20 mouse cellular contexts compared by ENCODE assay signal in genomic region chr19:4817182-4817835, GRCm38 (mm10). TPM values are rescaled to one million over a fixed set of nuclear protein-coding genes. Genes with fewer than 3 reads are reported as not detected.
DNase-seq lines count a peak whose midpoint lies in the region; ATAC-seq lines count a peak whose summit lies in the region.
"Had no signal": no experiment of that assay in that cellular context is flagged by ENCODE, and none has a peak within 500 bp of the region (broad histone marks: within the 10 kb centered on the region; RNA-seq: fewer than 3 reads in every experiment).

No protein-coding gene starts in this region.

- peak; percentile 76 for DNase-seq in heart, adult 11 months
- DNase-seq in heart, adult 18-20 months = no peak
- no peak for DNase-seq in lung, postnatal 25 days (ENCODE audit: low spot score)
- peak; percentile 84 for DNase-seq in large intestine, adult 2 months (ENCODE audit: low read depth, low spot score)
- no peak for DNase-seq in left cerebral cortex, postnatal 25 days (ENCODE audit: low spot score in 2 of 2)
- DNase-seq: adrenal gland, postnatal 10 days; cerebellum, adult 11-12 months; cerebellum, postnatal 36 days; lung, postnatal 14 days had no signal

- H3K9me3 ChIP-seq in lung, embryonic 16.5 days (ENCODE audit: control insufficient read depth, low read length) = no peaks in the 10 kb centered on the region
- H3K9me3 ChIP-seq in stomach, embryonic 15.5 days = no peaks in the 10 kb centered on the region
- H3K9me3 ChIP-seq: embryonic facial prominence, embryonic 12.5 days; forebrain, embryonic 15.5 days; heart, embryonic 15.5 days; hindbrain, embryonic 10.5 days; neural tube, embryonic 12.5 days had no signal

- H3K36me3 ChIP-seq in lung, embryonic 16.5 days (ENCODE audit: control insufficient read depth, insufficient read depth, low read length) = no peaks in the 10 kb centered on the region
- H3K36me3 ChIP-seq in stomach, embryonic 15.5 days = no peaks in the 10 kb centered on the region
- H3K36me3 ChIP-seq: embryonic facial prominence, embryonic 12.5 days; forebrain, embryonic 15.5 days; heart, embryonic 15.5 days; hindbrain, embryonic 10.5 days; neural tube, embryonic 12.5 days had no signal

- no peak overlapping the region for H3K9ac ChIP-seq in lung, embryonic 16.5 days (ENCODE audit: low read length)
- no peak overlapping the region for H3K9ac ChIP-seq in stomach, embryonic 15.5 days
- H3K9ac ChIP-seq: embryonic facial prominence, embryonic 12.5 days; forebrain, embryonic 15.5 days; heart, embryonic 15.5 days; neural tube, embryonic 12.5 days had no signal

- WGBS in lung, embryonic 16.5 days = 14% methylated on average over 1 of the region's 1 CpGs
- WGBS in large intestine, adult 2 months = 22% methylated on average over 1 of the region's 1 CpGs
- 48% methylated on average over 1 of the region's 1 CpGs for WGBS in stomach, embryonic 15.5 days

- no peak overlapping the region for H3K27ac ChIP-seq in lung, embryonic 16.5 days (ENCODE audit: low read length)
- peak overlapping the region; percentile 31 for H3K27ac ChIP-seq in stomach, embryonic 15.5 days
- H3K27ac ChIP-seq: embryonic facial prominence, embryonic 12.5 days; forebrain, embryonic 15.5 days; heart, embryonic 15.5 days; hindbrain, embryonic 10.5 days; neural tube, embryonic 12.5 days had no signal

- no peak overlapping the region for H3K4me3 ChIP-seq in lung, embryonic 16.5 days (ENCODE audit: low read length)
- H3K4me3 ChIP-seq in stomach, embryonic 15.5 days (replicated peaks) = no peak overlapping the region
- H3K4me3 ChIP-seq: embryonic facial prominence, embryonic 12.5 days; forebrain, embryonic 15.5 days; heart, embryonic 15.5 days; hindbrain, embryonic 10.5 days; neural tube, embryonic 12.5 days had no signal

- no peaks in the 10 kb centered on the region; the same call in 1 of the 2 replicates for H3K4me1 ChIP-seq in lung, embryonic 16.5 days (replicated peaks; ENCODE audit: control insufficient read depth, insufficient read depth, low read length)
- H3K4me1 ChIP-seq in stomach, embryonic 15.5 days = no peaks in the 10 kb centered on the region
- H3K4me1 ChIP-seq: embryonic facial prominence, embryonic 12.5 days; neural tube, embryonic 12.5 days had no signal

- H3K27me3 ChIP-seq in lung, embryonic 16.5 days (ENCODE audit: control insufficient read depth, insufficient read depth, low read depth, low read length) = no peaks in the 10 kb centered on the region
- H3K27me3 ChIP-seq in stomach, embryonic 15.5 days (replicated peaks) = no peaks in the 10 kb centered on the region
- H3K27me3 ChIP-seq: embryonic facial prominence, embryonic 12.5 days; forebrain, embryonic 15.5 days; heart, embryonic 15.5 days; neural tube, embryonic 12.5 days had no signal

- intact Hi-C loops in left cerebral cortex, postnatal 25 days (cut with DNase I) = no loop called here

- H3K4me2 ChIP-seq in lung, embryonic 16.5 days (ENCODE audit: low read depth, low read length) = no peak overlapping the region
- no peak overlapping the region for H3K4me2 ChIP-seq in stomach, embryonic 15.5 days
- H3K4me2 ChIP-seq: embryonic facial prominence, embryonic 12.5 days; forebrain, embryonic 15.5 days; heart, embryonic 15.5 days; neural tube, embryonic 12.5 days had no signal

- ATAC-seq in lung, embryonic 16.5 days (ENCODE audit: low read depth) = peak; percentile 34; the same call in 1 of the 2 replicates
- ATAC-seq in stomach, embryonic 15.5 days (ENCODE audit: insufficient read depth, low FRiP score, low read depth) = peak; percentile 79
- ATAC-seq in granulocyte monocyte progenitor cell, adult 5-6 weeks (replicated peaks; ENCODE audit: poor library complexity, severe bottlenecking) = no peak
- ATAC-seq: forebrain, embryonic 15.5 days had no signal

RNA-seq across cellular contexts. Expression of gene Rbm14, which starts 5.9 kb away (rescaled TPM):
- 10 to 100 TPM; 16.6 to 17.9 TPM for total RNA-seq in heart, adult 18-20 months (2021)
- 82.4 and 88.6 TPM in 2 replicates for polyA plus RNA-seq in lung, embryonic 16.5 days (2015; fragmentation: Nextera tagmentation; extraction: Ambion mirVana)
- polyA plus RNA-seq in large intestine, adult 2 months (2012; rRNA removed) = 39.5 and 48.9 TPM in 2 replicates
- 70.3 and 75.2 TPM in 2 replicates for polyA plus RNA-seq in stomach, embryonic 15.5 days (2015; fragmentation: Nextera tagmentation; extraction: Ambion mirVana)
- total RNA-seq in left cerebral cortex, postnatal 25 days (2021) = 10 to 100 TPM; 49.9 to 59.8 TPM
- 51.0 and 59.2 TPM in 2 replicates for total RNA-seq in granulocyte monocyte progenitor cell, adult 5-6 weeks (2014; fragmentation: Nextera tagmentation)
- 23.3 and 27.2 TPM in 2 replicates for total RNA-seq in granulocyte monocyte progenitor cell, adult 5-6 weeks (2017)

RNA-seq across cellular contexts. Expression of gene Gm21992, which starts 5.9 kb away (rescaled TPM):
- 10 to 100 TPM; 15.4 to 19.4 TPM for total RNA-seq in heart, adult 18-20 months (2021)
- polyA plus RNA-seq in lung, embryonic 16.5 days (2015; fragmentation: Nextera tagmentation; extraction: Ambion mirVana) = 25.7 and 30.9 TPM in 2 replicates
- 18.5 and 22.6 TPM in 2 replicates for polyA plus RNA-seq in large intestine, adult 2 months (2012; rRNA removed)
- polyA plus RNA-seq in stomach, embryonic 15.5 days (2015; fragmentation: Nextera tagmentation; extraction: Ambion mirVana) = 29.9 and 38.0 TPM in 2 replicates
- 10 to 100 TPM; 21.8 to 21.9 TPM for total RNA-seq in left cerebral cortex, postnatal 25 days (2021)
- 13.8 and 16.3 TPM in 2 replicates for total RNA-seq in granulocyte monocyte progenitor cell, adult 5-6 weeks (2014; fragmentation: Nextera tagmentation)
- 30.8 and 59.4 TPM in 2 replicates for total RNA-seq in granulocyte monocyte progenitor cell, adult 5-6 weeks (2017)

RNA-seq across cellular contexts. Expression of gene Ccs, which starts 21.8 kb away (rescaled TPM):
- total RNA-seq in heart, adult 18-20 months (2021) = 10 to 100 TPM; 30.0 to 30.6 TPM
- 53.7 and 60.1 TPM in 2 replicates for polyA plus RNA-seq in lung, embryonic 16.5 days (2015; fragmentation: Nextera tagmentation; extraction: Ambion mirVana)
- polyA plus RNA-seq in large intestine, adult 2 months (2012; rRNA removed) = 42.6 and 46.5 TPM in 2 replicates
- 51.1 and 54.1 TPM in 2 replicates for polyA plus RNA-seq in stomach, embryonic 15.5 days (2015; fragmentation: Nextera tagmentation; extraction: Ambion mirVana)
- 10 to 100 TPM; 32.0 to 32.8 TPM for total RNA-seq in left cerebral cortex, postnatal 25 days (2021)
- 47.1 and 68.5 TPM in 2 replicates for total RNA-seq in granulocyte monocyte progenitor cell, adult 5-6 weeks (2014; fragmentation: Nextera tagmentation)
- total RNA-seq in granulocyte monocyte progenitor cell, adult 5-6 weeks (2017) = 18.8 and 22.9 TPM in 2 replicates

RNA-seq across cellular contexts. Expression of gene Ccdc87, which starts 21.9 kb away (rescaled TPM):
- under 1 TPM in 1 of 2 experiments, not detected in 1; 0.10 TPM for total RNA-seq in heart, adult 18-20 months (2021)
- 0.65 and 0.72 TPM in 2 replicates for polyA plus RNA-seq in lung, embryonic 16.5 days (2015; fragmentation: Nextera tagmentation; extraction: Ambion mirVana)
- polyA plus RNA-seq in large intestine, adult 2 months (2012; rRNA removed) = 0.09 and 0.19 TPM in 2 replicates
- 0.12 TPM in 1 of 2 replicates, not detected in the other for polyA plus RNA-seq in stomach, embryonic 15.5 days (2015; fragmentation: Nextera tagmentation; extraction: Ambion mirVana)
- 1 to 10 TPM; 1.8 to 2.4 TPM for total RNA-seq in left cerebral cortex, postnatal 25 days (2021)
- not detected in 2 replicates for total RNA-seq in granulocyte monocyte progenitor cell, adult 5-6 weeks (2014; fragmentation: Nextera tagmentation)
- not detected in 2 replicates for total RNA-seq in granulocyte monocyte progenitor cell, adult 5-6 weeks (2017)
- total RNA-seq: monocyte, adult 5-6 weeks had no signal
- polyA plus RNA-seq: limb, embryonic 11.5 days; thymus, postnatal 0 days had no signal

RNA-seq across cellular contexts. Expression of gene Rbm4, which starts 23.6 kb away (rescaled TPM):
- total RNA-seq in heart, adult 18-20 months (2021) = 10 to 100 TPM; 38.8 to 43.3 TPM
- polyA plus RNA-seq in lung, embryonic 16.5 days (2015; fragmentation: Nextera tagmentation; extraction: Ambion mirVana) = 52.2 and 55.1 TPM in 2 replicates
- polyA plus RNA-seq in large intestine, adult 2 months (2012; rRNA removed) = 39.5 and 48.7 TPM in 2 replicates
- 50.1 and 52.2 TPM in 2 replicates for polyA plus RNA-seq in stomach, embryonic 15.5 days (2015; fragmentation: Nextera tagmentation; extraction: Ambion mirVana)
- total RNA-seq in left cerebral cortex, postnatal 25 days (2021) = 10 to 100 TPM; 74.8 to 76.3 TPM
- 42.0 and 44.5 TPM in 2 replicates for total RNA-seq in granulocyte monocyte progenitor cell, adult 5-6 weeks (2014; fragmentation: Nextera tagmentation)
- 63.5 and 69.9 TPM in 2 replicates for total RNA-seq in granulocyte monocyte progenitor cell, adult 5-6 weeks (2017)

Comparison
In these comparisons a context has a peak if more than half of its experiments do, and no peak if none do; other contexts are left out.
1. DNase-seq: peak in heart, adult 11 months (single experiment) and large intestine, adult 2 months (single experiment); none in heart, adult 18-20 months (0 of 2), lung, postnatal 25 days (single experiment) and left cerebral cortex, postnatal 25 days (0 of 2).